Mouse (Mus musculus): Measurements from ENCODE around the gene Aqr.
"Not testable (repeated sequence)": the region's sequence is repeated elsewhere in the genome, so short reads cannot be mapped to it uniquely, and the experiment has no call there.

Gene Aqr

GRCm38 (mm10) chr2:114186924-114187323 is at the start of gene Aqr:
Aqr (minus strand) TSS chr2:114187024.
- in situ Hi-C loops (cut with MboI; ENCODE audit: low pct_unique_long_range_greater_than_20kb in 1 of 2, low sequenced_read_pairs in 2 of 2, unreplicated experiment in 1 of 2) = not testable (repeated sequence)

GRCm38 (mm10) chr2:114236566-114236965 is 49.7 kb upstream of the Aqr start:
- in situ Hi-C loops (cut with MboI; ENCODE audit: low pct_unique_long_range_greater_than_20kb in 1 of 2, low sequenced_read_pairs in 2 of 2, unreplicated experiment in 1 of 2) = no loop called here

- in situ Hi-C loops (cut with MboI; ENCODE audit: low pct_unique_long_range_greater_than_20kb in 1 of 2, low sequenced_read_pairs in 2 of 2, unreplicated experiment in 1 of 2) = no loop called here
These were observed 48.8 kb upstream of the Aqr start for GRCm38 (mm10) chr2:114235584-114235983.

- in situ Hi-C loops (cut with MboI; ENCODE audit: low pct_unique_long_range_greater_than_20kb in 1 of 2, low sequenced_read_pairs in 2 of 2, unreplicated experiment in 1 of 2) = no loop called here
These were observed 44.4 kb upstream of the Aqr start for GRCm38 (mm10) chr2:114231248-114231647.

- in situ Hi-C loops (cut with MboI; ENCODE audit: low pct_unique_long_range_greater_than_20kb in 1 of 2, low sequenced_read_pairs in 2 of 2, unreplicated experiment in 1 of 2) = no loop called here
These were observed 41.8 kb upstream of the Aqr start for GRCm38 (mm10) chr2:114228672-114229071.

- in situ Hi-C loops (cut with MboI; ENCODE audit: low pct_unique_long_range_greater_than_20kb in 1 of 2, low sequenced_read_pairs in 2 of 2, unreplicated experiment in 1 of 2) = no loop called here
These were observed 18.2 kb upstream of the Aqr start for GRCm38 (mm10) chr2:114205036-114205435.

- in situ Hi-C loops (cut with MboI; ENCODE audit: low pct_unique_long_range_greater_than_20kb in 1 of 2, low sequenced_read_pairs in 2 of 2, unreplicated experiment in 1 of 2) = no loop called here
These were observed 14.8 kb upstream of the Aqr start for GRCm38 (mm10) chr2:114201574-114201973.

GRCm38 (mm10) chr2:114200932-114201559 is 14.2 kb upstream of the Aqr start, which contains the start of gene Zfp770:
Zfp770 (minus strand) TSS chr2:114201469.
- in situ Hi-C loops (cut with MboI; ENCODE audit: low pct_unique_long_range_greater_than_20kb in 1 of 2, low sequenced_read_pairs in 2 of 2, unreplicated experiment in 1 of 2) = no loop called here

- in situ Hi-C loops (cut with MboI; ENCODE audit: low pct_unique_long_range_greater_than_20kb in 1 of 2, low sequenced_read_pairs in 2 of 2, unreplicated experiment in 1 of 2) = no loop called here
These were observed 9.6 kb upstream of the Aqr start for GRCm38 (mm10) chr2:114196421-114196820.

GRCm38 (mm10) chr2:114177802-114178733 is 8.8 kb downstream of the Aqr start:
- in situ Hi-C loops (cut with MboI; ENCODE audit: low pct_unique_long_range_greater_than_20kb in 1 of 2, low sequenced_read_pairs in 2 of 2, unreplicated experiment in 1 of 2) = no loop called here

- in situ Hi-C loops (cut with MboI; ENCODE audit: low pct_unique_long_range_greater_than_20kb in 1 of 2, low sequenced_read_pairs in 2 of 2, unreplicated experiment in 1 of 2) = loop anchor here in 1 of 2 experiments (25.0 kb wide), 1 partner anchor 338 kb away; the partner anchor contains the start of genes Arhgap11a and Scg5
These were observed 12.0 kb downstream of the Aqr start for GRCm38 (mm10) chr2:114174651-114175484.

GRCm38 (mm10) chr2:114173248-114173647 is 13.6 kb downstream of the Aqr start:
- in situ Hi-C loops (cut with MboI; ENCODE audit: low pct_unique_long_range_greater_than_20kb in 1 of 2, low sequenced_read_pairs in 2 of 2, unreplicated experiment in 1 of 2) = loop anchor here in 1 of 2 experiments (25.0 kb wide), 1 partner anchor 336 kb away; the partner anchor contains the start of genes Arhgap11a and Scg5

- in situ Hi-C loops (cut with MboI; ENCODE audit: low pct_unique_long_range_greater_than_20kb in 1 of 2, low sequenced_read_pairs in 2 of 2, unreplicated experiment in 1 of 2) = loop anchor here in 1 of 2 experiments (25.0 kb wide), 1 partner anchor 331 kb away; the partner anchor contains the start of genes Arhgap11a and Scg5
These were observed 19.0 kb downstream of the Aqr start for GRCm38 (mm10) chr2:114167837-114168236.

- in situ Hi-C loops (cut with MboI; ENCODE audit: low pct_unique_long_range_greater_than_20kb in 1 of 2, low sequenced_read_pairs in 2 of 2, unreplicated experiment in 1 of 2) = loop anchor here in 1 of 2 experiments (25.0 kb wide), 1 partner anchor 325 kb away; the partner anchor contains the start of genes Arhgap11a and Scg5
These were observed 24.8 kb downstream of the Aqr start for GRCm38 (mm10) chr2:114161978-114162377.

- in situ Hi-C loops (cut with MboI; ENCODE audit: low pct_unique_long_range_greater_than_20kb in 1 of 2, low sequenced_read_pairs in 2 of 2, unreplicated experiment in 1 of 2) = loop anchor here in 1 of 2 experiments (25.0 kb wide), 1 partner anchor 320 kb away; the partner anchor contains the start of genes Arhgap11a and Scg5
These were observed 29.5 kb downstream of the Aqr start for GRCm38 (mm10) chr2:114157345-114157744.

- in situ Hi-C loops (cut with MboI; ENCODE audit: low pct_unique_long_range_greater_than_20kb in 1 of 2, low sequenced_read_pairs in 2 of 2, unreplicated experiment in 1 of 2) = loop anchor here in 1 of 2 experiments (25.0 kb wide), 1 partner anchor 319 kb away; the partner anchor contains the start of genes Arhgap11a and Scg5
These were observed 30.2 kb downstream of the Aqr start for GRCm38 (mm10) chr2:114156639-114157038.

GRCm38 (mm10) chr2:114153247-114153646 is 33.6 kb downstream of the Aqr start:
- in situ Hi-C loops (cut with MboI; ENCODE audit: low pct_unique_long_range_greater_than_20kb in 1 of 2, low sequenced_read_pairs in 2 of 2, unreplicated experiment in 1 of 2) = loop anchor here in 1 of 2 experiments (25.0 kb wide), 1 partner anchor 316 kb away; the partner anchor contains the start of genes Arhgap11a and Scg5

GRCm38 (mm10) chr2:114146864-114147458 is 39.9 kb downstream of the Aqr start:
- in situ Hi-C loops (cut with MboI; ENCODE audit: low pct_unique_long_range_greater_than_20kb in 1 of 2, low sequenced_read_pairs in 2 of 2, unreplicated experiment in 1 of 2) = no loop called here

Measured in mouse embryonic stem cell (cell line).